Mouse (Mus musculus): ENCODE measurements around the gene Bbs7. TPM values are rescaled to one million over a fixed set of nuclear protein-coding genes. Genes with fewer than 3 reads are reported as not detected.

Gene Bbs7
- polyA plus RNA-seq, 1 experiment from 2014 or later, result 20.5 TPM

- no peak for ATAC-seq (ENCODE audit: low read depth)
- 90% methylated on average over 2 of the region's 2 CpGs for WGBS
Observed at GRCm38 (mm10) chr3:36541399-36541798, 71.9 kb downstream of the Bbs7 start.

GRCm38 (mm10) chr3:36540756-36541155 is 72.5 kb downstream of the Bbs7 start:
- H3K9me3 ChIP-seq, result no peaks in the 10 kb centered on the region
- no peak overlapping the region for H3K9ac ChIP-seq
- H3K27me3 ChIP-seq, result no peaks in the 10 kb centered on the region
- H3K36me3 ChIP-seq, result no peaks in the 10 kb centered on the region
- H3K4me3 ChIP-seq, result no peak overlapping the region
- no peak overlapping the region for H3K27ac ChIP-seq (replicated peaks)
- no peaks in the 10 kb centered on the region for H3K4me1 ChIP-seq (replicated peaks)
- no peak for ATAC-seq (ENCODE audit: low read depth)
- WGBS, result 71% methylated on average over 2 of the region's 2 CpGs
- no peak overlapping the region for H3K4me2 ChIP-seq

More at GRCm38 (mm10) chr3:36541399-36541798, 71.9 kb downstream of the Bbs7 start:
- Histone ChIP-seq H3K4me3 (no peak overlapping the region), H3K9ac (no peak overlapping the region), H3K27me3 (no peaks in the 10 kb centered on the region), H3K9me3 (no peaks in the 10 kb centered on the region), H3K4me1 (replicated peaks) (no peaks in the 10 kb centered on the region), H3K4me2 (no peak overlapping the region), H3K27ac (replicated peaks) (no peak overlapping the region), H3K36me3 (no peaks in the 10 kb centered on the region)

- Histone ChIP-seq H3K4me2 (no peak overlapping the region), H3K9ac (no peak overlapping the region), H3K4me3 (no peak overlapping the region), H3K36me3 (no peaks in the 10 kb centered on the region), H3K27ac (replicated peaks) (no peak overlapping the region), H3K4me1 (replicated peaks) (0 out of 2 replicates have a peak, but pooled peaks cover 2% of the 10 kb centered on the region), H3K9me3 (no peaks in the 10 kb centered on the region), H3K27me3 (no peaks in the 10 kb centered on the region)
- WGBS, result 88% methylated on average over 4 of the region's 4 CpGs
- no peak for ATAC-seq (ENCODE audit: low read depth)
Observed at GRCm38 (mm10) chr3:36537701-36538470, 75.4 kb downstream of the Bbs7 start.

GRCm38 (mm10) chr3:36536041-36536440 is 77.2 kb downstream of the Bbs7 start:
- no peaks in the 10 kb centered on the region for H3K9me3 ChIP-seq
- H3K4me2 ChIP-seq, result no peak overlapping the region
- no peak overlapping the region for H3K9ac ChIP-seq
- H3K36me3 ChIP-seq, result no peaks in the 10 kb centered on the region
- no peak overlapping the region for H3K4me3 ChIP-seq
- no peak for ATAC-seq (ENCODE audit: low read depth)
- H3K4me1 ChIP-seq (replicated peaks), result peaks cover 16% of the 10 kb centered on the region
- WGBS, result 90% methylated on average over 12 of the region's 12 CpGs
- no peak overlapping the region for H3K27ac ChIP-seq (replicated peaks)
- peaks cover 11% of the 10 kb centered on the region for H3K27me3 ChIP-seq

- Histone ChIP-seq H3K9me3 (no peaks in the 10 kb centered on the region), H3K4me1 (replicated peaks) (peaks cover 18% of the 10 kb centered on the region), H3K9ac (no peak overlapping the region), H3K27me3 (peaks cover 20% of the 10 kb centered on the region), H3K4me2 (no peak overlapping the region), H3K27ac (replicated peaks) (no peak overlapping the region), H3K36me3 (no peaks in the 10 kb centered on the region), H3K4me3 (no peak overlapping the region)
- 0% methylated on average over 1 of the region's 1 CpGs for WGBS
- ATAC-seq (ENCODE audit: low read depth), result no peak
Observed at GRCm38 (mm10) chr3:36533201-36533672, 80.0 kb downstream of the Bbs7 start.

GRCm38 (mm10) chr3:36532738-36533137 is 80.5 kb downstream of the Bbs7 start:
- H3K9me3 ChIP-seq, result no peaks in the 10 kb centered on the region
- H3K4me3 ChIP-seq, result no peak overlapping the region
- H3K4me2 ChIP-seq, result no peak overlapping the region
- H3K36me3 ChIP-seq, result no peaks in the 10 kb centered on the region
- no peak overlapping the region for H3K9ac ChIP-seq
- 49% methylated on average over 7 of the region's 7 CpGs for WGBS
- H3K4me1 ChIP-seq (replicated peaks), result peaks cover 18% of the 10 kb centered on the region
- no peak for ATAC-seq (ENCODE audit: low read depth)
- no peak overlapping the region for H3K27ac ChIP-seq (replicated peaks)
- peaks cover 20% of the 10 kb centered on the region for H3K27me3 ChIP-seq

- peak overlapping the region; percentile 46; the same call in 1 of the 2 replicates for H3K9ac ChIP-seq
- H3K27me3 ChIP-seq, result peaks cover 20% of the 10 kb centered on the region
- H3K4me3 ChIP-seq, result peak overlapping the region; percentile 24
- no peaks in the 10 kb centered on the region for H3K36me3 ChIP-seq
- no peak overlapping the region for H3K27ac ChIP-seq (replicated peaks)
- peaks cover 18% of the 10 kb centered on the region for H3K4me1 ChIP-seq (replicated peaks)
- 11% methylated on average over 18 of the region's 18 CpGs for WGBS
- H3K9me3 ChIP-seq, result no peaks in the 10 kb centered on the region
- no peak for ATAC-seq (ENCODE audit: low read depth)
- peak overlapping the region; percentile 52 for H3K4me2 ChIP-seq
Observed at GRCm38 (mm10) chr3:36531979-36532542, 81.2 kb downstream of the Bbs7 start.

- WGBS, result 42% methylated on average over 2 of the region's 2 CpGs
- no peaks in the 10 kb centered on the region for H3K36me3 ChIP-seq
- no peak for ATAC-seq (ENCODE audit: low read depth)
- no peak overlapping the region for H3K9ac ChIP-seq
- no peak overlapping the region for H3K4me3 ChIP-seq
- peaks cover 18% of the 10 kb centered on the region for H3K4me1 ChIP-seq (replicated peaks)
- peaks cover 20% of the 10 kb centered on the region for H3K27me3 ChIP-seq
- H3K9me3 ChIP-seq, result no peaks in the 10 kb centered on the region
- H3K27ac ChIP-seq (replicated peaks), result no peak overlapping the region
- H3K4me2 ChIP-seq, result no peak overlapping the region
Observed at GRCm38 (mm10) chr3:36531242-36531641, 82.0 kb downstream of the Bbs7 start.

- Histone ChIP-seq H3K9me3 (no peaks in the 10 kb centered on the region), H3K4me2 (no peak overlapping the region), H3K27me3 (peaks cover 20% of the 10 kb centered on the region), H3K4me1 (replicated peaks) (peaks cover 18% of the 10 kb centered on the region), H3K4me3 (no peak overlapping the region), H3K9ac (no peak overlapping the region), H3K27ac (replicated peaks) (no peak overlapping the region), H3K36me3 (no peaks in the 10 kb centered on the region)
- 84% methylated on average over 5 of the region's 5 CpGs for WGBS
- no peak for ATAC-seq (ENCODE audit: low read depth)
Observed at GRCm38 (mm10) chr3:36530781-36531180, 82.5 kb downstream of the Bbs7 start.

GRCm38 (mm10) chr3:36530345-36530744 is 82.9 kb downstream of the Bbs7 start:
- Histone ChIP-seq H3K9ac (no peak overlapping the region), H3K4me2 (no peak overlapping the region), H3K9me3 (no peaks in the 10 kb centered on the region), H3K4me1 (replicated peaks) (peaks cover 18% of the 10 kb centered on the region), H3K36me3 (no peaks in the 10 kb centered on the region), H3K4me3 (no peak overlapping the region), H3K27me3 (peaks cover 20% of the 10 kb centered on the region), H3K27ac (replicated peaks) (no peak overlapping the region)
- ATAC-seq (ENCODE audit: low read depth), result no peak
- WGBS, result 90% methylated on average over 6 of the region's 6 CpGs

- peaks cover 12% of the 10 kb centered on the region for H3K4me1 ChIP-seq (replicated peaks)
- H3K4me3 ChIP-seq, result no peak overlapping the region
- no peaks in the 10 kb centered on the region for H3K9me3 ChIP-seq
- H3K27ac ChIP-seq (replicated peaks), result no peak overlapping the region
- 82% methylated on average over 3 of the region's 3 CpGs for WGBS
- H3K4me2 ChIP-seq, result no peak overlapping the region
- peaks cover 36% of the 10 kb centered on the region for H3K27me3 ChIP-seq
- H3K36me3 ChIP-seq, result no peaks in the 10 kb centered on the region
- ATAC-seq (ENCODE audit: low read depth), result no peak
- no peak overlapping the region for H3K9ac ChIP-seq
Observed at GRCm38 (mm10) chr3:36524466-36524865, 88.8 kb downstream of the Bbs7 start.

Measured in neural tube, embryonic 13.5 days (tissue).